Mouse (Mus musculus): ENCODE data around the gene Ext2.

Ext2 gene

DNA sequence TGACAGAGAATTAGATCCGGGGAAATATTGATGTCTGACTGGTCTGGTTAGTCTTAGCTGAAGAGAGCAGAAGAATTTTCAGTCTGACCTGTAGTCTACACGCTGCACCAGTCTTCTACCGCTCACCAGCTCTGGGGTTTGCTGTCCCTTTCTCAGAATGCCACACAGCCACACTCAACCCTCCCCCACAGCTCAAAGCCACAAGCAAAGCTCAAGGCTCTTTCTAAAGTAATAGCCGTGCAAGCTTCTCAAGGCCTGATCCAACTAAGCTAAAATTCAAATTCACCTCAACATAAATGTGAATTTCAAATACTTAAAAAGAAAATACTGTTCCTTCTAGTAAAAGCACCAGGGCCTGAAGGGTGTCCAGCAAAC, 45.3 kb downstream of the Ext2 start:
- DNase-seq (ENCODE audit: inconsistent age in 2 of 2, low spot score in 1 of 2) = peak; percentile 39 to 86

GRCm38 (mm10) chr2:93776267-93777055, 45.9 kb downstream of the Ext2 start:
- DNase-seq (ENCODE audit: inconsistent age in 2 of 2, low spot score in 1 of 2) = peak in 1 of 2 experiments; percentile 67

DNA sequence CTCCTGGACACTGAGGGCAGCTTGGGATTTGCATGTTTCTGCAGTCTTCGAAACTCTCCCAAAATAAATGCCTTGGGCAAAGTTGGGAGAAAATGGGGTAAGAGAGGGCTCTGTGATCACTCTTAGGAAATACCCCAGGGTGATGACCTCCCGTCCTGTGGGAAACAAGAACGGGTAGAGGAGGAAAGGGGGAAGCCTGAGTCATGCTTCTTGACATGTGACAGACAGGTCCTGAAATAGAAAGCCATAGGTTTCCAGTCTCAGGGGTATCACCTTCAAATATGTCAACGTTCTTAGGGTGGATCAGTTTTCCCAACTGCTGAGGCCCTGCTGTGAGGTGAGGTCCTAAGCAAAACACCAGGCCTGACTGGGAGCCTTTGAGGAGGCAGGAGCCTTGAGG, 46.9 kb downstream of the Ext2 start:
- peak in 1 of 2 experiments; percentile 82 for DNase-seq (ENCODE audit: inconsistent age in 2 of 2, low spot score in 1 of 2)

DNA sequence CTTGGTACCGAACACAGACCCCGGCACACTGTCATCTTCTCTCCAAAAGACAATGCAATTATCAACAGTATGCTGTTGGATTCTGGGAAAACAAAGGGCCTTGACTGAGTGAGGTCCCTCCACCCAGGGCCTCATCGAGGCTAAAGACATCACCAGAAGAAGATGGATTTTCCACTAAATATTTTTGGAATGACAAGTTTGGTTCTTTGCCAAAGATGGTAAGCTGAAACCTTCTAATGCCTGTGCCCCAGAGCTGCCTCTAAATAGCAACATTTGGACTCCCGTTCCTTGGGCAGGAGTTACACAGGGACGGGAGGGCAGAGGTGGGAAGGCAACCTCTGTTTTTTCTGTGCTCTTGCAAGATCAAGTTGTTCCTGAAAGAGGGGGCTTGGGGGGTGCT, 47.4 kb downstream of the Ext2 start:
- no peak for DNase-seq (ENCODE audit: inconsistent age in 2 of 2, low spot score in 1 of 2)

DNA sequence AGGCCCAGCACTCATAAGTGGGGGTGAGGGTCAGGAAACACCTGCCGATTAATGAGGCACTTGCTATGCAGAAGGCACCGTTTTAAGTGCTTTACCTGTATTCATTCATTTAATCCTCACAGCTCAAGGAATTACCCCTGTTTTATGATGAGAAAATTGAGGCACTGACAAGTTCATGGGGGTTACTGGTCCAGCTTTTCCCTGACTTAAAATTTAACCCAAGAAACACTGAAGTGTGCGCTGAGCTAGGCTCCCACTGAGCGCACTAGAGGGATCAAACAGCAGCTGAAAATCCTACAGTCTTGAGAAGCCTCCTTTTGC, 49.6 kb downstream of the Ext2 start:
- DNase-seq (ENCODE audit: inconsistent age in 2 of 2, low spot score in 1 of 2) = no peak

DNA sequence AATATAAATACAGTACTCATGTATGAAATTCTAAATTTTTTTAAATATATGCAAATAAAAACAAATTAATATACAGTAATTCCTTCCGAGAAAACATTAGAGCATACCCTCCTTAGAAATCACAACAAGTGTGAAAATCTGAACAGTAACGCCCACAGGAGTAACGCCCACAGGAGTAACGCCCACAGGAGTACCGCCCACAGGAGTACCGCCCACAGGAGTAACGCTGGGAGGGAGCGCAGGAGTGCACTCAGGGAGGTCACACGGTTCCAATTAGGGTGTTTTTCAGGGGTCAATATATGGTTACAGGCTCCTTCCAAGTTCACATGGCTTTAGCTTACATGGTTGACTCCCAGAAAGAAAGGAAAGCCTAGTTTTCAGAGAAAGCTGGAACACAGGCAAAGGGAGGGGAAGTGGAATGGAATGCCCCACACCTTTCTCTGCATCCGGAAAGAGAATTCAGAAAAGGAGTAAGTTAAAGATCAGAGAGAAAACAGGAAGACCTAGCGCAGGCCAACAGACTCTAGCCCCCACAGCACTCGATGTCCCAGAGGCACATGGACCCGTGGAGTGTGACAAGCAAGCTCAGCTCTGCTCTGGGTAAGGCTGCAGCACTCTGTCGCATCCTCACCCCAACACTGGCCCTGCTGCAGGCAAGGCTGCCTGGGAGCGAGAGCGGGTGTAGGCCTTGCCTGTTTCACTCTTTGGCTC, 50.2 kb downstream of the Ext2 start:
- no peak for DNase-seq (ENCODE audit: inconsistent age in 2 of 2, low spot score in 1 of 2)

- no peak for DNase-seq (ENCODE audit: inconsistent age in 2 of 2, low spot score in 1 of 2)
Observed at GRCm38 (mm10) chr2:93770895-93771294, 51.5 kb downstream of the Ext2 start.

- peak in 1 of 2 experiments; percentile 65 for DNase-seq (ENCODE audit: inconsistent age in 2 of 2, low spot score in 1 of 2)
Observed at GRCm38 (mm10) chr2:93769875-93770274, 52.5 kb downstream of the Ext2 start.

GRCm38 (mm10) chr2:93765721-93766120, 56.6 kb downstream of the Ext2 start:
- no peak for DNase-seq (ENCODE audit: inconsistent age in 2 of 2, low spot score in 1 of 2)

- DNase-seq (ENCODE audit: inconsistent age in 2 of 2, low spot score in 1 of 2) = no peak
Observed at GRCm38 (mm10) chr2:93764211-93764610, 58.2 kb downstream of the Ext2 start.

DNA sequence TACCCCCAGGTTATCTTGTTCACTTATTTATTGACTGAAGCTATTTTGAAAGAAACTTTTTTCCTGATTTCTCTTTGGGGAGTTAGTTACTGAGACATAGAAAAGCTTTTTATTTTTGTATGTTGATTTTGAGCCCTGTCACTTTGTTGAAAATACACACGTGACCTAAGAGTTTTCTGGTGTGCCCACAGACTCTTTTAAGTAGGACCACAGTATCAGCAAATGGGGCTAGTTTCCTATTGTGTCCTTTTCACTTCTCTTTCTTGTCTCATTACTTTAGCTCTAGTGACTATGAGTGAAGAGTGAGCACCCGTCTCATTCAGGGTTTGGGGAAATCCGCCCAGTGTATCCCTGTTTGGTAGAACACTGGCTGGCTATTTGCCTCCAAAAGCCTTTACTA, 62.0 kb downstream of the Ext2 start:
- no peak for DNase-seq (ENCODE audit: inconsistent age in 2 of 2, low spot score in 1 of 2)

DNA sequence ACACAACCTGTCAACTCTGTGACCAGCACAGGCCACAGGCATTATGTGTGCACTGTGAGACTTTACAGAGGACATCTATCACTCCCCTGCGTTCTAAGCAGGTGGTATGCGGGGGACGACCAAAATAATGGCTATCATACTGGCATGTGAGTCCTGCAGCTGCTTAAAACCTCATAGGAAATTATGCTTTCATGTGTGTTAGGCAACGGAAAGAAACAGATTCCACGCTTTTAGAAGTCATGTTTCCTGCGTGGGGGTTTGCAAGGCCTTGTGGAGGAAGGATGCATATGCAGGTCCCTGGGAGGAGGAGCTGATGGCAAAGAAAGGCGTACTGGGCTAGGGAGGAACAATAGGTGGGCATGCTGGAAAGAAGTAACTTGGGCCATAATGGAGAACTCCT, 63.2 kb downstream of the Ext2 start:
- no peak for DNase-seq (ENCODE audit: inconsistent age in 2 of 2, low spot score in 1 of 2)

GRCm38 (mm10) chr2:93758298-93758697, 64.1 kb downstream of the Ext2 start:
- no peak for DNase-seq (ENCODE audit: inconsistent age in 2 of 2, low spot score in 1 of 2)

DNA sequence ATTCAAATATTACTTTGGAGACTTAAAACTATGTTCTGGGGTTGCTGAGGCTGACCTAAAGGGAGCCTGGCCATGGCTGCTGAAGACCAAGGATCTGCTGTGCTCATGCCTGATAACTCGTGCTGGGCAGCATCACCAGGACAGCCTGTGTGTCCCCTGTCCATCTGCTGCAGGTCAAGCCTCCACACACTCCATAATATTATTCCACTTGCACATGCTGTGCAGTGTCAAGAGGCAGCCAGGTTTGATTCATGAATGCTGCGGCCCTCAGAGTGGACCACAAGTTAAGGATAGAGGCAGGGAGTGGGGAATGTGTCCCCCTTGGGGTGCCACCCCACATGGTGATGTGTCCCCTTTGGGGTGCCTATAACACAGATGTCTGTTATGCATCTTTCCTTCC, 68.0 kb downstream of the Ext2 start:
- DNase-seq (ENCODE audit: inconsistent age in 2 of 2, low spot score in 1 of 2) = no peak

DNA sequence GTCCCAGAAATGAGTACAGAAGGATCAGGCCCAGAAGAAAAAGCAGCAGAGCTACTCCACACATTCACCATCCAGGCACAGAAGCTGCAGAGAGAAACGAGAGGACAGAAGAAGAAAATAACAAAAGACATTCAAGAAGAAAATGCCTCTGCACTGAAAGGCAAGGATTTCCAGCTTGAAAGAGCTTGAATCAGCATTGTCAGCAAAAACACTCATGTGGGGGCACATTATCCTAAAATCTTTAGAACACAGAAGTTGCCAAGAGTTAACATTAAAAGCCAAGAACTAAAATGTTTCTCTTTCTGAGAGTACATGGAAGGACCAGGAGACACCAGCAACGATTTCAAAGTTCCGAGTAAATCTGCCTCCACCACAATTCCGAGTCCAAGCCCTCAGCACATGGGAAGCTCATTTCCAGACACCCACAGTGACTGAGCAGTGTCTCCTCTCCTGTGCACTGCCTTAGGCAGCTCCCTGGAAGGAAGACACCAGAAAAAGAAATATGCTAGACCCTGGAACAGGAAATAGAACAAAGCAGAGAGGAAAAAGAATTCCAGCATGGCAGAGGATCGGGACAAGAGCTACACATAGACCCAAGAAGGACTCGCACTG, 69.1 kb downstream of the Ext2 start:
- no peak for DNase-seq (ENCODE audit: inconsistent age in 2 of 2, low spot score in 1 of 2)

DNA sequence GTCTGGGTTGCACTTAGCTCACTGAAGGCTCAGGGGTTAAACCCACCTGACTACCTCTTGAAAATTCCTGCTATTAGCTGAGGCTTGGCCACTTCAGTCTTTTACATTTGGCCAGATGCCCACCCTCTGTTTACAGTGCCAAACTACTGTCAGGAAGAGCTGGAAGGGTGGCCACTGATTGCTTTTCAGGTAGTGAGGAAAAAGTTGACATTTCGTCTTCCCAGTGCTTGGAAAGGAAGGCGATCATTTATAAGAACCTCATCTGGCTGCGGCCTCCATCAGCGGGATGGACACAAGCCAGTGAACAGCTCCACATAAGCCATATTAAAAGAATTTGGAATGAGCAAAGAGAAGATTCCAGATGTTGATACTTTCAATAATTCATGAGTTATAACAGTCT, 72.7 kb downstream of the Ext2 start:
- DNase-seq (ENCODE audit: inconsistent age in 2 of 2, low spot score in 1 of 2) = no peak

DNA sequence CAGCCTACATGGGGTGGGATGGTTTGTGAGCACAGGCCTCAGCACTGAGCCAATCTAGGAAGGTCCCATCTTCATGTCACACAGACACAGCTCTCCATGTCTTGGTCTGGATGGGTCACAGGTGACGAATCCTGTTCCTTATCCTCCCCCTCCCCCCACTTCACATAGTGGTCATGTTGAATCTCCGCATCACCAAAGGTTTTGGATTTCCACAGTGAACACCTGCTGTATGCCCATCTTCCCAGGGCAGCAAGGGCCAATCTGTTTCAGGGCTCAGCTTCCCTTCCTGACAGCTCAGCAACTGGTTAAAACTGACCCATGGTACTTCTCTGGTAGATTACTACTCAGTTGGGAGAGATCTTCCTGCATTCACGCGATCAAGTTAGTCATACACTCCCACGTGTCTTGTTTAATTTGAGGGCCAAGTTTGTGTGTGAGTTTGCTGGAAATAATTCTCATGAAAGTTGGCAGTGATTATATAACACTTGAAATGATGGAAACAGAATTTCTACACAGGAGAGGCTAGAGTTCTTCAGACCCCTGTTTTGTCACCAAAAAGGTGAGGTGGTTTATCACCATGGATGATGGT, 74.7 kb downstream of the Ext2 start:
- no peak for DNase-seq (ENCODE audit: inconsistent age in 2 of 2, low spot score in 1 of 2)

- DNase-seq (ENCODE audit: inconsistent age in 2 of 2, low spot score in 1 of 2) = peak in 1 of 2 experiments; percentile 43
Observed at GRCm38 (mm10) chr2:93746620-93747019, 75.7 kb downstream of the Ext2 start.

DNA sequence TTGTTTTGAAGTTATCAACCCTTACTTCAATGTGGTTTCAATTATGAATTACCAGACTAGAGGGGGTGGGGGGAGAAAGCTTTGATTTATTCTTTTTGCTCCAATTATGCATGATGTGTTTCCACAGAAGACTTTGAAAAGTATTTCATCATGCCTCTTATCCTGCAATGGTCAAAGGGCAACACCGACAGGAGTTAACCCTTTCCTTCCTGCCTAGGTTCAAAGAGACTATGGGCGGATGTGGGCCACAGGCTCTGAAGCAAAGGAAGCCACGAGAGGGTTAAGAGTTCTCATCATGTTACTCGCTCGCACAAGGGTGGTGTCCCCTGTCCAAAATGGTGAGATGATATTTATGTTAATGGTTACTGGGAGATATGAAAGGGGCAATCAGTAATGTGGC, 76.2 kb downstream of the Ext2 start:
- peak in 1 of 2 experiments; percentile 44 for DNase-seq (ENCODE audit: inconsistent age in 2 of 2, low spot score in 1 of 2)

DNA sequence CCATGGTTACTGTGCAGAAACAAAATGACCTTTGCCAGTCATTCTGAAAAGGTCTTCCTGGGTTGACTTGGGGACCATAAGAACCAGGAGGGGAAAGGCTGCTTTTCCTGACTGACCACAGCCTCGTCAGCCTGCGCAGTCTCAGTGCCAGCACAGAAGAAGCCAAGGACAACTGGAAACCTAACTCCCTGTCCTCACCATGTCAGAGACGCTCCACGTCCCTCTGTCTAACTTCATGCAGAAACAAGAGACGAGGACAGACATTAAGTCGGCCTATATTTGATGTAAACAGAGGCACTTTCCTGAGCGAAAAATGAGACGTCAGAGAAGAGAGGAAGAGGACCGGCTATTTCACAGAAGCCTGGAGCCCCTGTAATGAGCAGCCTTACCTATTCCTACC, 76.6 kb downstream of the Ext2 start:
- DNase-seq (ENCODE audit: inconsistent age in 2 of 2, low spot score in 1 of 2) = peak; percentile 31 to 66

GRCm38 (mm10) chr2:93744346-93745229, 77.8 kb downstream of the Ext2 start:
- no peak for DNase-seq (ENCODE audit: inconsistent age in 2 of 2, low spot score in 1 of 2)
